Mouse (Mus musculus) spleen, adult 2 months (tissue): ENCODE data around the gene Slc38a2.

Experiments used
- CTCF ChIP-seq: fragments of 200-500 bp; IDR thresholded peaks from 2 replicates; pipeline ENCODE4 v1.5.1; 2011; ENCODE audit warnings: mild to moderate bottlenecking, inconsistent platforms; ENCODE audit not compliant: insufficient read depth, insufficient read length, insufficient replicate concordance; ENCODE audit errors: extremely low read depth
- POLR2A ChIP-seq: fragments of 200-500 bp; IDR thresholded peaks from 2 replicates; pipeline ENCODE4 v1.6.1; 2011; ENCODE audit warnings: low read depth, low read length, inconsistent platforms

GRCm38 (mm10) chr15:96674089-96674488 lies 25.4 kb downstream of the Slc38a2 start:
- TF ChIP-seq POLR2A (no peak), CTCF (no peak)
